Comparison of ENCODE assay signal across 9 mouse cellular contexts in the genomic region with DNA sequence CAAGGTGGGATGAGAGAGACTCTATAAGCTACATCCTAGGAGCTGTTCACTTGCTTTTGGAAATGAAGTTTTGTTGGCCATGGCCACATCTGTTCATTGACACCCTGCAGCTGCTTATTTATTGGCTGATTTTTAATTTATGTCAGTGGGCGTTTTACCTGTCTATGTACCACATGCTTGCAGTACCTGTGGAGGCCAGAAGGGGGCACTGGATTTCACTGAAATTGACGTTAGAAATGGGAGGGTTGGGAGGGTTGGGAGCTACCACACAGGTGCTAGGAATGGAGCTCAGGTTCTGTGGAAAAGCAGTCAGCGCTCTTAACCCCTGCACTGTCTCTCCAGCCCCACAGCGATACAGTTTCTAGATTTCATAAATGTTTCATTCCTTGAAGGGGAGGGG.
DNase-seq lines count a peak whose midpoint lies in the region; ATAC-seq lines count a peak whose summit lies in the region.
"Had no signal": no experiment of that assay in that cellular context is flagged by ENCODE, and none has a peak within 500 bp of the region (broad histone marks: within the 10 kb centered on the region; RNA-seq: fewer than 3 reads in every experiment).

No protein-coding gene starts in this region.

- peak; percentile 10 to 36 for DNase-seq in cerebellum, postnatal 14 days
- DNase-seq in liver: peak; percentile 23
- DNase-seq in brain, adult 2 months (ENCODE audit: low read depth, low spot score): peak; percentile 15
- peak; percentile 25 for DNase-seq in neural tube, embryonic 11.5 days (ENCODE audit: low spot score)
- DNase-seq in right cerebral cortex, postnatal 25 days: no peak

- H3K9me3 ChIP-seq in liver, embryonic 12.5 days (replicated peaks): no peaks in the 10 kb centered on the region
- H3K9me3 ChIP-seq in neural tube, embryonic 11.5 days (ENCODE audit: control insufficient read depth, low read length): no peaks in the 10 kb centered on the region

- no peak overlapping the region for H3K4me2 ChIP-seq in liver, embryonic 12.5 days
- no peak overlapping the region for H3K4me2 ChIP-seq in neural tube, embryonic 11.5 days (ENCODE audit: low read depth)
- H3K4me2 ChIP-seq: midbrain, embryonic 13.5 days had no signal

- H3K27ac ChIP-seq in liver, embryonic 12.5 days: no peak overlapping the region
- no peak overlapping the region for H3K27ac ChIP-seq in neural tube, embryonic 11.5 days (ENCODE audit: low read depth, low read length)
- H3K27ac ChIP-seq: midbrain, embryonic 13.5 days had no signal

- H3K4me1 ChIP-seq in liver, embryonic 12.5 days: no peaks in the 10 kb centered on the region
- no peaks in the 10 kb centered on the region; the same call in 1 of the 2 replicates for H3K4me1 ChIP-seq in neural tube, embryonic 11.5 days (ENCODE audit: control insufficient read depth, insufficient read depth, low read length)

- no peaks in the 10 kb centered on the region for H3K36me3 ChIP-seq in liver, embryonic 12.5 days
- no peaks in the 10 kb centered on the region for H3K36me3 ChIP-seq in neural tube, embryonic 11.5 days (ENCODE audit: control insufficient read depth, insufficient read depth, low read length)
- H3K36me3 ChIP-seq: midbrain, embryonic 13.5 days had no signal

- no peak overlapping the region for H3K4me3 ChIP-seq in liver, embryonic 12.5 days
- no peak overlapping the region for H3K4me3 ChIP-seq in neural tube, embryonic 11.5 days (ENCODE audit: low read depth, low read length)
- H3K4me3 ChIP-seq: midbrain, embryonic 13.5 days had no signal

- H3K9ac ChIP-seq in liver, embryonic 12.5 days: no peak overlapping the region
- H3K9ac ChIP-seq in neural tube, embryonic 11.5 days (ENCODE audit: low read length): no peak overlapping the region
- H3K9ac ChIP-seq: midbrain, embryonic 13.5 days had no signal

- no peak for ATAC-seq in cerebellum, adult (ENCODE audit: insufficient number of reproducible peaks, low FRiP score, low TSS enrichment)
- no peak for ATAC-seq in liver, embryonic 12.5 days
- no peak for ATAC-seq in neural tube, embryonic 11.5 days (ENCODE audit: insufficient read depth, low FRiP score, low TSS enrichment)
- ATAC-seq in erythroblast, adult 5-6 weeks (replicated peaks; ENCODE audit: low FRiP score, poor library complexity, severe bottlenecking): no peak
- ATAC-seq: midbrain, embryonic 13.5 days had no signal

- no peaks in the 10 kb centered on the region for H3K27me3 ChIP-seq in liver, embryonic 12.5 days (replicated peaks)
- no peaks in the 10 kb centered on the region for H3K27me3 ChIP-seq in neural tube, embryonic 11.5 days (ENCODE audit: control insufficient read depth, insufficient read depth, low read length)
- H3K27me3 ChIP-seq: midbrain, embryonic 13.5 days had no signal

- 34% methylated on average over 4 of the region's 4 CpGs for WGBS in liver, embryonic 12.5 days (ENCODE audit: insufficient replicate concordance)
- 47% methylated on average over 4 of the region's 4 CpGs for WGBS in neural tube, embryonic 11.5 days
